Mouse (Mus musculus) adrenal gland, adult 18-20 months (tissue): ENCODE data around the gene Tmem255a. TPM values are rescaled to one million over a fixed set of nuclear protein-coding genes. Genes with fewer than 3 reads are reported as not detected.

Experiments
- DNase-seq, 2 experiments: peaks; one replicate each; pipeline ENCODE4 v3.0.0; 2021 to 2022; ENCODE audit warnings: low spot score in 2 of 2
- microRNA-seq, 2 experiments: library from miRNA; unstranded; fragments of <30 nt; microRNA quantifications; one replicate each; pipeline ENCODE4 v1.2.0; 2021; ENCODE audit warnings: borderline number of aligned reads in 2 of 2
- total RNA-seq, 2 experiments: library from RNA; stranded (reverse); gene quantifications; 1 replicate in 1 of 2; 2 replicates in 1 of 2; pipeline ENCODE4 v1.2.3; 2021

The Tmem255a gene
- total RNA-seq, 2 experiments from 2014 or later, result 20.4 to 38.1 TPM

- DNase-seq, result peak; percentile 22 to 40
These were observed 72.3 kb downstream of the Tmem255a start for GRCm38 (mm10) chrX:38179891-38180310.

- no peak for DNase-seq
These were observed 85.6 kb downstream of the Tmem255a start for GRCm38 (mm10) chrX:38166592-38166991.

DNA sequence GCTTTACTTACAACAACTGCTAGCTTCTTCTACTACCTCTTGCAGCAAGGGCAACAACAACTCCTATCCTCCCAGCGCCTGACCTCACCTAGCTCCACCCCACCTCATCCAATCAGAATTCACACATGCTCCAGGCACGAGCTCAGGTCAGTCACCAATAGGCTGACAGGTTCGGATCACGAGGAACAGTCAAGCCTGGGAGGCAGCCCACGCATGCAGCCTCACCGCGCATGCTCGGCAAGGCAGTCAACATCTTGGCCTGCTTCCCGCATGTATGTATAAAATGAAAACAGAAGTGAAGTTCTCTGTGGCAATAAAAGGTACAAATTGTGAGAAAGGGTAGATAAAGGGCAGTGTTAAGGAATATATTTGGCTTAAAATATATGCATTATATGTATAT is 86.2 kb downstream of the Tmem255a start:
- DNase-seq, result no peak

GRCm38 (mm10) chrX:38165315-38165714 is 86.9 kb downstream of the Tmem255a start:
- DNase-seq, result no peak

- DNase-seq, result no peak
These were observed 93.1 kb downstream of the Tmem255a start for GRCm38 (mm10) chrX:38159097-38159496.

Small RNA genes lying within 50 kb of the gene (microRNA-seq; reads per million reads assigned to microRNA genes)
- 0 to 0.95 reads per million in 2 experiments for gene Mir3110

Other genes starting within 250 kb of the Tmem255a start
- gene Btg1-ps1, start 233.6 kb downstream of the Tmem255a start, total RNA-seq, result not detected
- gene Btg1-ps2, start 209.3 kb downstream of the Tmem255a start, total RNA-seq, result not detected
- not detected for gene Rhox10, start 186.0 kb downstream of the Tmem255a start, total RNA-seq
- not detected for gene Rhox11, start 167.3 kb downstream of the Tmem255a start, total RNA-seq
- gene Rhox12, start 141.5 kb downstream of the Tmem255a start, total RNA-seq, result not detected
- gene Rhox13, start 131.2 kb downstream of the Tmem255a start, total RNA-seq, result not detected
- 10 to 100 TPM; 28.0 to 36.1 TPM for gene Zbtb33, start 62.6 kb downstream of the Tmem255a start, total RNA-seq
- not detected for gene Atp1b4, start 63.7 kb upstream of the Tmem255a start, total RNA-seq
- gene Lamp2, start 204.0 kb upstream of the Tmem255a start, total RNA-seq, result 100 to 1,000 TPM; 213 to 242 TPM